Mouse (Mus musculus): ENCODE data around the gene Fgfr2.
A peak's percentile ranks its signal among the peaks of the same experiment; 100 is the strongest.

Fgfr2 gene

GRCm38 (mm10) chr7:130368036-130368826, 2754.9 kb downstream of the Fgfr2 start:
- no peak for DNase-seq (ENCODE audit: low read depth, low spot score)

GRCm38 (mm10) chr7:130367222-130368035, 2755.7 kb downstream of the Fgfr2 start:
- no peak for DNase-seq (ENCODE audit: low read depth, low spot score)

DNA sequence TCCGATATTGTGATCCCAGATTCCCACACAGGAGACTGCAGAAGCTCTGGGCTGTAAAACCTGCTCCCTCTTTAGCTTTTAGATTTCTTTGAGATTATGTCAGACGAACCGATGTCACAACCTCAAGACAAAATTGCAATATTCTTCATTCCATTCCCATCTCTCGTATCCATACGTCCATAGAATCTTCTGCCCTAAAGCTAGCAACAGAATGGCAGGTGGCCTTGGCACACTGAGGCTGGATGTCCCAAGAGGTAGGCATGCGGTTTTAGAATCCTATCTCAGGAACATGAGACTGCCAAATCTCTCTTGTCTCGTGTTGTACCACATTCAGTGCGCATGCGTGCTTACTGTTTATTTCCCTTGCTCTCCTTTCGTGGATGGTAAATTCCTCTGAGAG, 2757.4 kb downstream of the Fgfr2 start:
- DNase-seq (ENCODE audit: low read depth, low spot score) = no peak

GRCm38 (mm10) chr7:130340412-130341152, 2782.6 kb downstream of the Fgfr2 start:
- DNase-seq (ENCODE audit: low read depth, low spot score) = no peak

DNA sequence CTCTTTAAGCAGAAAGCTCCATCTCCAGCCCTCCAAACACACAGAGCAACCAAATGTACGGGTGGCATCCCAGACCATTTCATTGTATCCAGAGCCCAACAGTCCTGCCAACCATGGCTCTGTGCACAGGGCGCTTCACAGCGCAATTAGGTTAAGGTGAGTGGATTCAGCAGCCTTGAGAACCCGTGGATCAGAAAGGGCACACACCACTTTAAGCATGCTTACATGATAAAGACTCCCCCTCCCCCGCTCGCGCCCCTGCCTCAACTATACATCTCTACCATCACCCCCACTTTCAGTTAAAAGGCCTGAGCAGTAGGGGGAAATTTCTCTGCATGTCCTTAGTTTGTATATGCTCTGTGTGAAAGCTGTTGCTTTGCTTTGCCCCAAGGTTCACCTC, 2785.5 kb downstream of the Fgfr2 start:
- no peak for DNase-seq (ENCODE audit: low read depth, low spot score)

GRCm38 (mm10) chr7:130335440-130336051, 2787.6 kb downstream of the Fgfr2 start:
- no peak for DNase-seq (ENCODE audit: low read depth, low spot score)

GRCm38 (mm10) chr7:130332515-130333220, 2790.5 kb downstream of the Fgfr2 start:
- DNase-seq (ENCODE audit: low read depth, low spot score) = no peak

DNA sequence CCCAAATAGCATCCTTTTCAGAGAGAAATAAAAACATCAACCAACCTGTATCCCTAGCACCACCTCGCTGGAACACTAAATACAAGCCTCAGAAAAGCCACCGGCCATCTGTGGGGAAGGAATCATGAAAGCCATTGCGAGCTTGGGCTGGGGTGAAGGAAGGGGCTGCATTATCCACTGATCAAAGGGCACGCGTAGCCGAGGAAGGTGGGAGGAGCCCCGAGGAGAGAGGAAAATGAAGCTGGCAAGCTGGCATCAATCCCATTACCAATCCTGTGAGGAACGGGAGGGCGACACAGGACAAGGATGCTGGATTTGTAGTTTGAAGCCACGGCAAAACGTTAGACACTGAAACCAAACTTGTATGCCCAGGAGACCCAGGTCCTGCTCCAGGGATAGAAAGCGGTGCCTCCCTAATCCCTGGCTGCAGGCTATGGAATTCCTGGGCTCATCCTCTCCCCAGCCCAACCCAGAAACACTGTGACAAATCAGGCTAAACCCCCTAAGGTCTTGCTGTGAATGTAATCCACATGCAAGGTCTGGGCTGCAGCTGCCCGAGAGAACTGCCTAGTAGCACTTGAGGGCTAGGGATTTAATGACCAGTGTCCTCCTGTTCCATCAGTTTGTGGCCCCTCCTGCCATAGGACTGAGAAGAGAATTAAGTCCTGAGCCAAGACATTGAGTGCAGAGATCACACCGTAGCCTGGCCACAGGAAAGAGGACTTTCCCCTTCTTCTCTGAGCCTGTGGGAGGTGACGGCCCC, 2795.4 kb downstream of the Fgfr2 start:
- no peak for DNase-seq (ENCODE audit: low read depth, low spot score)

GRCm38 (mm10) chr7:130325983-130326433, 2797.1 kb downstream of the Fgfr2 start:
- DNase-seq (ENCODE audit: low read depth, low spot score) = no peak

- no peak for DNase-seq (ENCODE audit: low read depth, low spot score)
Measured at GRCm38 (mm10) chr7:130324716-130325401, 2798.3 kb downstream of the Fgfr2 start.

GRCm38 (mm10) chr7:130323766-130324165, 2799.4 kb downstream of the Fgfr2 start:
- DNase-seq (ENCODE audit: low read depth, low spot score) = no peak

GRCm38 (mm10) chr7:130319799-130320556, 2803.2 kb downstream of the Fgfr2 start:
- DNase-seq (ENCODE audit: low read depth, low spot score) = peak; percentile 26

DNA sequence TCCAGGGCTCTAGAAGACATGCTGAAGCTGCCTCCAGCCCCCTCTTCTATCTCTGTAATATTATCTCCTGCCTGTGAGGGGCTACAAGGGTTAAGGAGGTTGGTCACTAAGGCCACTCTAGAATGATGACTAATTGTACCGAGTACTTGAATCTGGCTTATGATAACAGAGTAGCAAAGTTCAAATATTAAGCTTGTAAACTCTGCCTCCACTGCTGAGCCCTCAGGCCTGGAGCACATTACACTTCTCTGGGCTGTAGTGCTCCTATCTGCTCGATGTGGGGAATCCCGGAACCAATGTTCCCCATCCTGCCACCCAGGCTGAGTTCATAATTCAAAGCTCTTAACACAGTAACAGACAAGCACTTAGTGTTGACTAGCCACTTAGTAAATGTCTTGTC, 2806.9 kb downstream of the Fgfr2 start:
- no peak for DNase-seq (ENCODE audit: low read depth, low spot score)

DNA sequence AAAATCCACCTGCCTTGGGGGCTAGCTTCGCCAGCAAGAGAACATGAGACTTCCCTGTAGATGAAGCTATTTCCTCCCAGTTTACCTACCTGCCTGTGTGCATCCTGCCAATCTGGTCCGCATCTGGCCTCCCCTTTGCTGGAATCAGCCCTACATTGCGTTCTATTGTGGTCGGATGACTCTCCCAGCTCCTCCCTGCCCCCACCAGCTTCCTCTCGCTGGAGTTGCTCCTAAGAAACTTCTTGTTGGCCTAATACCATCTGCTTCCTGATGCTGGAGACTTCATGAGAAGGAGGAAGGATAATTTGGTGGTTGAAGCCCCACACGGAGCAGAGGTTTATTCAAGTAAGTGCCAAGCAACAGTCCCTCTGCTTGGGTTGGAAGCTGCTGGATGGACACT, 2807.9 kb downstream of the Fgfr2 start:
- DNase-seq (ENCODE audit: low read depth, low spot score) = no peak

DNA sequence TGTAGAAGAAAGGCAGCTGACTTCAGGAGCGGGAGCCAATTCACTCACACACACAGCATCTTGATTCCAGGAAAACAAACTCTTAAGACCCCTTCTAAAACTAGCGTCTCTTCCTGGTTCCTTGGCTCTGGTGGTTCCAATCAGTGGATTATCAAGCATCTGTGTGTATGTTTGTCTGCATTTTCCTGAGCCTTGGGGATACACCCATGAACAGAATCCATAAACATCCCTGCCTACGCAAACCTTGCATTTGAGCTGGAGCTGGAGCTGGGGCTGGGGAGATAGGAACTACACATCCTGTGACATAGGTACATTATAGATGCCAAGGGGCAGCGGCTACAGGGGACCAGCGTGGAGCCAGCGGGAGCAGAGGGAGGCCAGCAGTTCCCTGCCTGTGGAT, 2808.5 kb downstream of the Fgfr2 start:
- no peak for DNase-seq (ENCODE audit: low read depth, low spot score)

GRCm38 (mm10) chr7:130311362-130311761, 2811.8 kb downstream of the Fgfr2 start:
- no peak for DNase-seq (ENCODE audit: low read depth, low spot score)

DNA sequence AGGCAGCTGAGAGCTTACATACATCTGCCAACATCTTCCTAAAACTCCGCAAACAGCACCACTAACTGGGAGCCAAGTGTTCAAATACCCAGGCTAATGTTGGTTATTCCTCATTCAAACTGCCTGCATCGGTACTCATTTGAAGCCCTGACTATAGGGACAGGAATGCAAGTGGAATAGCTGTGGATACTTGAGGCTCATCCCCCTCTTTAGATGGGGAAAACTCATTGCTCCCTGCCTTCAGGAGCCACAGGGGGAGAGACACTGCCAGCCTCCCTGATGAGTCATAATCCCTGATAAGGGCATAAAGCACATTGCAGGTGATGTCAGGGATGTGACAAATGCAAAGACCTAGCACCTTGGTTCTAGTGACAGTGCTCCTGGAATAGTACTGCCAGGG, 2814.0 kb downstream of the Fgfr2 start:
- DNase-seq (ENCODE audit: low read depth, low spot score) = no peak

DNA sequence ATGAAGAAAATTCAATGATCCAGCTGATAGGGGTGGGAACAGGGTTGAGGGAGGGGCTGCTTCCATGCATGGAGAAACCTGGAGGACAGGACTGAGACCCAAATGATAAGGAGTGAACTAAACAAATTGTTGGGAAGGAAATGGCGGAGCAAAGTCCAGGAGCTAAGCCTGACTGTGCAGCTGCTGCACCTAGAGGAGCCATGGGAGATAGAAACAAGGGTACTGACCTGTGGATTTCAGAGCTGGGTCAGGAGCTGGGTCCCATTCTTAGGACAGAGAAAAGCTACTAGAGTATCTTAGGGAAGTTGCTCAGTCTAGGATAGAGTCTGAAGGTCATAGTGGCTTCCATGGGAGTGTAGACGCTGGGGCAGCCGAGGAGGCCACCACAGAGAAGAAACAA, 2816.1 kb downstream of the Fgfr2 start:
- DNase-seq (ENCODE audit: low read depth, low spot score) = no peak

- DNase-seq (ENCODE audit: low read depth, low spot score) = peak; percentile 65
Measured at GRCm38 (mm10) chr7:130304642-130305041, 2818.5 kb downstream of the Fgfr2 start.
